Mouse (Mus musculus) liver, embryonic 12.5 days (tissue): ENCODE results near the gene Epsti1. TPM values are rescaled to one million over a fixed set of nuclear protein-coding genes. Genes with fewer than 3 reads are reported as not detected.
"Not testable (repeated sequence)": the region's sequence is repeated elsewhere in the genome, so short reads cannot be mapped to it uniquely, and the experiment has no call there.

ENCODE experiments used
- ATAC-seq: fragments of 200-750 bp; cut with Nextera tagmentation; 2 replicates; pipeline ENCODE4 v1.8.0; 2017; ENCODE audit warnings: moderate number of reproducible peaks, mild to moderate bottlenecking, moderate library complexity
- H3K27ac ChIP-seq: fragments of 300-500 bp; sonication (generic); 2 replicates; pipeline ENCODE4 v1.5.1; 2016; ENCODE audit warnings: mild to moderate bottlenecking
- H3K27me3 ChIP-seq: fragments of 300-500 bp; sonication (generic); replicated peaks from 2 replicates; pipeline ENCODE4 v1.6.1; 2016; ENCODE audit warnings: mild to moderate bottlenecking, moderate library complexity
- H3K36me3 ChIP-seq: fragments of 300-500 bp; sonication (generic); 2 replicates; pipeline ENCODE4 v1.6.1; 2016; ENCODE audit warnings: mild to moderate bottlenecking, moderate library complexity
- H3K4me1 ChIP-seq: fragments of 300-500 bp; sonication (generic); 2 replicates; pipeline ENCODE4 v1.6.1; 2016
- H3K4me2 ChIP-seq: fragments of 300-500 bp; sonication (generic); 2 replicates; pipeline ENCODE4 v1.6.1; 2016; ENCODE audit warnings: mild to moderate bottlenecking, moderate library complexity
- H3K4me3 ChIP-seq: fragments of 300-500 bp; sonication (generic); 2 replicates; pipeline ENCODE4 v1.5.1; 2016; ENCODE audit warnings: mild to moderate bottlenecking, moderate library complexity
- H3K9ac ChIP-seq: fragments of 300-500 bp; sonication (generic); 2 replicates; pipeline ENCODE4 v1.6.1; 2016; ENCODE audit warnings: mild to moderate bottlenecking, moderate library complexity
- H3K9me3 ChIP-seq: fragments of 300-500 bp; sonication (generic); replicated peaks from 2 replicates; pipeline ENCODE4 v1.6.1; 2016; ENCODE audit warnings: mild to moderate bottlenecking, moderate library complexity
- WGBS: fragments of 180-500 bp; shearing (Covaris S2); methylation state at CpG from one replicate; pipeline ENCODE4 v1.1.7; 2016; ENCODE audit not compliant: insufficient replicate concordance; 5-methylcytosine and 5-hydroxymethylcytosine counted together
- polyA plus RNA-seq: library from polyadenylated mRNA; unstranded; fragments of >200 nt; fragmentation: Nextera tagmentation; extraction: Ambion mirVana; gene quantifications from 2 replicates; pipeline ENCODE4 v1.2.1, GENCODE M21; 2016

Gene Epsti1
- polyA plus RNA-seq, result 1.1 and 1.2 TPM in 2 replicates

DNA sequence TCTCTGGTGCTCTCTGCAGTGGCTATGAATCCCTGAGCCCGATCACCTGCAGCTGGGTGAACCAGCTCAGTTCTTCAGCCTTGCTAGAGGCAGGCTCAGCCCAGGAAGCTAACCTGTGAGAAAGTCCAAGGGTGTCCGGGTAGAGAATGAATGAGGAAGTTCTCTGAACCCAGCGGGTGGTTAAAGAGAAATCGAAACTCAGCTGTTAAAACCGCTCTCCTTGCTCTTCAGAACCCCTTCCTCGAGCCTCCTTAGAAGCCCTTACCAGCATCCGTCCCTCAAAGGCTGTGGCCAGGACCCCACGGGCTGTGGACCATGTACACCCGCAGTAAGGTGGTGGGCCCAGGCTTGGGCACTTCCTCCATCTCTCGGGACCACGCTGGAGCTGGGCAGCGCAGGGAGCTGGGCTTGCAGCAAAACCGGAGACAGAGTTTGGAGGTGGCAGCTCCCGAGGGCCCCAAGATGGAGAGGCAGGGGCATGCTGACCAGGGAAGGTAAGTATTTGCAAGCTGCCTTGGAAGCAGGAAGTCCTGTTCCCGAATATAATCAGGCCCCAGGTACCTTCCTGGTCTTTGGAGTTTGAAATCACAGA lies at the start of gene Epsti1:
TSS of gene Epsti1 (plus strand) at position 69 of the 592 bp plus-strand sequence.
- 26% methylated on average over 15 of the region's 15 CpGs for WGBS
- no peaks in the 10 kb centered on the region for H3K9me3 ChIP-seq
- H3K4me1 ChIP-seq, result no peaks in the 10 kb centered on the region
- no peak for ATAC-seq
- no peak within 1 kb of the TSS for H3K9ac ChIP-seq
- H3K36me3 ChIP-seq, result no peaks in the 10 kb centered on the region
- H3K4me2 ChIP-seq, result peak within 1 kb of the TSS; percentile 45
- H3K27me3 ChIP-seq, result no peaks in the 10 kb centered on the region
- no peak within 1 kb of the TSS for H3K27ac ChIP-seq
- H3K4me3 ChIP-seq, result peak within 1 kb of the TSS; percentile 37

DNA sequence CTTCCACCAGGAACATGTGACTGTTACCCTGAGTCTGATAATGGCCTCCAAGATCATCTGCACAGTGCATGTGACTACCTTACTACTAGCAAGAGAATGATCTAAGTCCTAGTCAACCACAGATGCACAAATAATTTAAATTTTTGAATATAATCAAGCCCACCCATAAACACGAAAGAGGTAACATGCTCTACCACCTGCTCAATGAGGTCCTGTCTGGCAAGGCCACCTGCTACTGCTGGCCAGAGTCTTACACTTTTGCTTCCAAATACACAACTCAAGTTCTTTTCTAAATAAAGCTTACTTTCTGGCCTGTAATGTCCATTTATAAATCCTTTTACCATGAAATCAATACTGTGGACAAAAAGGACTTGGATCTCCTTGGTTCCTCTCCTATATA lies 44.1 kb upstream of the Epsti1 start:
- no peak overlapping the region for H3K4me3 ChIP-seq
- no peak for ATAC-seq
- WGBS, result 64% methylated on average over 1 of the region's 1 CpGs
- peaks cover 6% of the 10 kb centered on the region; the same call in 1 of the 2 replicates for H3K36me3 ChIP-seq
- H3K27me3 ChIP-seq, result no peaks in the 10 kb centered on the region
- H3K4me1 ChIP-seq, result peaks cover 3% of the 10 kb centered on the region; the same call in 1 of the 2 replicates
- no peaks in the 10 kb centered on the region for H3K9me3 ChIP-seq
- H3K9ac ChIP-seq, result no peak overlapping the region
- no peak overlapping the region for H3K27ac ChIP-seq
- no peak overlapping the region for H3K4me2 ChIP-seq

DNA sequence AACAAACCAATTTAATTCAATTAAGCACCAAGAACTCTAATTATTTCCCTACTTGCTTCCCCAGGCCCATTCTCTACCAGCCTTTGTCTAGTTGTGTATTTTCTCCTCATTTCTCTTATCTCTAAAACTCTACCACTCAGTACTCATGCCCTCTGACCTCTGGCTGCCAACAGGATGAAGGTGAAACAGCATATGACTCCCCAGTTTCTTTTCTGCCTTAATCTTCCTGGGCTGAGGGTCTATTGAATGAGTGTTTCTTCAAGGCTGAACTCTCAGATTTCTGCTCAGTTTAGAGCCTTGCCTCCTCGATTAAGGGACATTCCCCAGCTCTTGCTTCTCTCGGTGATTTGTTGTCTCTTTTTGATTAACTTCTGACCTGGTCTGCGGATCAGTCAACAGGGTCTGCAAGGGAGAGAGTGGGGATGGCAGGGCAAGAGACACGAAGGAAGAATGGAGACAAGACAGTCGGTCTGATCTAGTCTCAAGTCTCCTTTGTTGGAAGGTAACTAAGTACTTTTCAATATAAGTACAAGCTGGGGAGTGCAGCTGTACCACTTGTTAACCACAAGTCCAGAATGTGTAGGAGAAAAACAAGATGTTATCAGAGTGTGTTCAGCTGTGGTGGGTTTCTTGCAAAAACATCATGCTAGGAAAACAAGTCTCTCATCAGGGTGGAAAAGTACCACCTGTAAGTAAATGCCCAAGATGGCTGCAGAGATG lies 43.0 kb upstream of the Epsti1 start:
- H3K9ac ChIP-seq, result no peak overlapping the region
- no peaks in the 10 kb centered on the region for H3K27me3 ChIP-seq
- WGBS, result 47% methylated on average over 5 of the region's 5 CpGs
- no peak overlapping the region for H3K4me2 ChIP-seq
- H3K27ac ChIP-seq, result no peak overlapping the region
- 0 out of 2 replicates have a peak, but pooled peaks cover 3% of the 10 kb centered on the region for H3K36me3 ChIP-seq
- no peaks in the 10 kb centered on the region for H3K9me3 ChIP-seq
- no peak for ATAC-seq
- no peak overlapping the region for H3K4me3 ChIP-seq
- peaks cover 3% of the 10 kb centered on the region; the same call in 1 of the 2 replicates for H3K4me1 ChIP-seq

DNA sequence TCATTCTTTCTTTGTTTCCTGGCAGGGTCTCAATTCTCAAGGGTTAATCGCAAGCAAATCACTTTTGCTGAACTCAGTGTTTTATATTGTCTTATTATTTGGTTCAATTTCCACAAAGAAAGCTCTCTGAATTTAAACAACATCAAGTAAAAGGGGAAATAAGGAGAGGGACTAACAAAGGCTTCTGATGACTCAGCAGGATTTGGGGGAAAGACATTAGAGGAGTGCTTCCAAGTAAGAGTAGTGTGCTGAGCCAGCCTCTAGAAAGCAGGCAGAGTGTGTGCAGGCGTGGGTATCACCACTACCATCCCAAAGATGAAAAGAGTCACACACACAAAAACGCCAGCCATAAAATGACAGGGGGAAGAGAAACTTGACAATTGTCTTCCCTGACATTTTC lies 40.0 kb upstream of the Epsti1 start:
- Histone ChIP-seq H3K4me1 (peaks cover 3% of the 10 kb centered on the region; the same call in 1 of the 2 replicates), H3K4me3 (no peak overlapping the region), H3K27me3 (no peaks in the 10 kb centered on the region), H3K9ac (no peak overlapping the region), H3K36me3 (no peaks in the 10 kb centered on the region), H3K4me2 (no peak overlapping the region), H3K27ac (no peak overlapping the region), H3K9me3 (no peaks in the 10 kb centered on the region)
- 61% methylated on average over 3 of the region's 3 CpGs for WGBS
- ATAC-seq, result no peak

DNA sequence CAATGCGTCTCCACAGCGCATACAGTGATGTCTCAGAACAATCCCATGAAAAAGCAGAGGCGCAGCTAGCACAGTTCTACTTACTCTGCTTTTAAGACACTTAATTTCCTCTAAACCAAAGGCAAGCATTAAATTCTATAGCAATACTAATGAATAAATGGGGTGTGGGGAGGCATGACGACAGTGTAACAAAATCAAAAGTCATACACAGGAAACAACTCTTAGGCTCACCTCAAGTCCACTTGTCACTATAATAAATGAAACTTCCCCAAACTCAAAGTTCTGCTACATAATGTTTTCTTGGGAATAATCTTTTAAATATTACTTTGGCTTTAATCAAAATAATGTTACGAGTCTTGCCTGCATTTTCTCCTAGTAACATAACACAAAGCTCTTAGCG lies 39.5 kb upstream of the Epsti1 start:
- H3K27ac ChIP-seq, result no peak overlapping the region
- WGBS, result 78% methylated on average over 6 of the region's 6 CpGs
- ATAC-seq, result no peak

DNA sequence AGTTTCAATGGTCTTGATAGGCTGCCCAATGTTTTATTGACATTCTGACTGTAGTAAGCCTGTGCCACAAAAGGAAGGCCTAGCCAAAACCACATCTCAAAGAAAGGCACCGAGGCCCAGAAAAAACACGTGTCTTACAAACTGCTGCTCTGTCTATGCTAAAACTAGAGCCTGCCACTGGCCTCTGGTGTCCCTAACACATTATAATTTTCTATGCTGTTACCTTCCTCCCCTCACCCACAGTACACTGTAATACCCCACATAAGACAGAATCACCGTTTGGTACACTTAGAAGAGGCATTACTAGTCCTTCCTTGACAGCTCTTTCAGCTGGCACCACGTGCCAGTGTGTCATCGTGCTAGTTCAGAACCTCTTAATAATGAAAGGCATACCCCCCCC lies 36.4 kb upstream of the Epsti1 start:
- H3K4me3 ChIP-seq, result no peak overlapping the region
- no peaks in the 10 kb centered on the region for H3K9me3 ChIP-seq
- H3K4me1 ChIP-seq, result no peaks in the 10 kb centered on the region
- H3K36me3 ChIP-seq, result no peaks in the 10 kb centered on the region
- no peak overlapping the region for H3K9ac ChIP-seq
- ATAC-seq, result no peak
- 78% methylated on average over 5 of the region's 5 CpGs for WGBS
- no peak overlapping the region for H3K27ac ChIP-seq
- H3K4me2 ChIP-seq, result no peak overlapping the region
- no peaks in the 10 kb centered on the region for H3K27me3 ChIP-seq

More for the DNA sequence above, 39.5 kb upstream of the Epsti1 start:
- H3K4me2 ChIP-seq, result no peak overlapping the region
- peaks cover 3% of the 10 kb centered on the region; the same call in 1 of the 2 replicates for H3K4me1 ChIP-seq
- no peaks in the 10 kb centered on the region for H3K36me3 ChIP-seq
- no peaks in the 10 kb centered on the region for H3K27me3 ChIP-seq
- H3K4me3 ChIP-seq, result no peak overlapping the region
- H3K9me3 ChIP-seq, result no peaks in the 10 kb centered on the region
- H3K9ac ChIP-seq, result no peak overlapping the region

DNA sequence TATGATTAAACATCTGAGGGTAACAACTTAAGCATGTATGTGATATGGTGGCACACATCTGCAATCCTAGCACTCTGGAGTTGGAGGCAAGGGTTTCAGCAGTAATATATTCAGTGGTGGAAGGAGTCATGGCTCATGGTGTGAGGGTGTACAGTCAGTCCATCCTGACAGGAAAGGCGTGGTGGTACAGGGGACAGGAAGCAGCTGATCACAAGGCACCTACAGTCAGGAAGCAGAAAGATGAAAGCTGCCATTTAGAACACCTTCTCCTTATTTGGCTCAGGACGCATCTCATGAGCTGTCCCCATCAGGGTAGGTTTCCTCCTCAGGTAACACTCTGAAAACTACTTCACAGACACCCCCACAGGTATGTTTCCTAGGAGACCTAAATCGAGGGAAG lies 33.1 kb upstream of the Epsti1 start:
- 67% methylated on average over 3 of the region's 3 CpGs for WGBS
- H3K4me2 ChIP-seq, result no peak overlapping the region
- ATAC-seq, result no peak

DNA sequence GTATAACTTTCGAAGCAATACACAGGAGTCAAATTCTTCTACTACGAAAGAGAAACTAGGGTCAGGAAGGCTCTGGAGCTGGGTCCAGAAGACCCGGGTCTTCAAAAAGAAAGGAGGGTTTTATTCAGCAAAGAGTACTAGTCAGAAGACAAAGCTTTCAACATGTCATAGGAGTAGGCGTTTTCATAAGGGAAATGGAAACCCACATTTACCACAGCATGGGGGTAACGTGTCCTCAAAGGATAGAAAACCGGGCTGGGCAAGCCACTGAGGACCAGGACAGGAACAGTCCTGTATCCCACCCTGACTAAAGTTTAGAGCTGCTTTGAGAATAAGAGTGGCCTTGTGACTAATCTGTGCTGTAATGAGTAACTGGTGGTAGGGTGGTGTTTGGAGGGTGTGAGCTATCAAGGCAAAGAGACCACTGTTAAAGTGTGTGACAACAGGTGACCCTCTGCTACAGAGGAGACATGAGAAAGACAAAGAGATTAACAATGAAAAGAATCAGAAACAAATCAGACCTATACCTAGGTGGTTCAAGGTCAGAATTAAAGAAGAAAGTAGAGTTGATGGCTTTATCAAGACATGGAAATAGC lies 32.6 kb upstream of the Epsti1 start:
- Histone ChIP-seq H3K4me1 (peaks cover 7% of the 10 kb centered on the region), H3K9ac (no peak overlapping the region), H3K9me3 (no peaks in the 10 kb centered on the region), H3K36me3 (no peaks in the 10 kb centered on the region), H3K4me3 (no peak overlapping the region), H3K27ac (no peak overlapping the region), H3K27me3 (no peaks in the 10 kb centered on the region), H3K4me2 (no peak overlapping the region)
- 59% methylated on average over 6 of the region's 6 CpGs for WGBS
- no peak for ATAC-seq

More for the DNA sequence above, 33.1 kb upstream of the Epsti1 start:
- Histone ChIP-seq H3K9me3 (no peaks in the 10 kb centered on the region), H3K9ac (no peak overlapping the region), H3K27ac (no peak overlapping the region), H3K27me3 (no peaks in the 10 kb centered on the region), H3K36me3 (no peaks in the 10 kb centered on the region), H3K4me3 (no peak overlapping the region), H3K4me1 (peaks cover 7% of the 10 kb centered on the region)

DNA sequence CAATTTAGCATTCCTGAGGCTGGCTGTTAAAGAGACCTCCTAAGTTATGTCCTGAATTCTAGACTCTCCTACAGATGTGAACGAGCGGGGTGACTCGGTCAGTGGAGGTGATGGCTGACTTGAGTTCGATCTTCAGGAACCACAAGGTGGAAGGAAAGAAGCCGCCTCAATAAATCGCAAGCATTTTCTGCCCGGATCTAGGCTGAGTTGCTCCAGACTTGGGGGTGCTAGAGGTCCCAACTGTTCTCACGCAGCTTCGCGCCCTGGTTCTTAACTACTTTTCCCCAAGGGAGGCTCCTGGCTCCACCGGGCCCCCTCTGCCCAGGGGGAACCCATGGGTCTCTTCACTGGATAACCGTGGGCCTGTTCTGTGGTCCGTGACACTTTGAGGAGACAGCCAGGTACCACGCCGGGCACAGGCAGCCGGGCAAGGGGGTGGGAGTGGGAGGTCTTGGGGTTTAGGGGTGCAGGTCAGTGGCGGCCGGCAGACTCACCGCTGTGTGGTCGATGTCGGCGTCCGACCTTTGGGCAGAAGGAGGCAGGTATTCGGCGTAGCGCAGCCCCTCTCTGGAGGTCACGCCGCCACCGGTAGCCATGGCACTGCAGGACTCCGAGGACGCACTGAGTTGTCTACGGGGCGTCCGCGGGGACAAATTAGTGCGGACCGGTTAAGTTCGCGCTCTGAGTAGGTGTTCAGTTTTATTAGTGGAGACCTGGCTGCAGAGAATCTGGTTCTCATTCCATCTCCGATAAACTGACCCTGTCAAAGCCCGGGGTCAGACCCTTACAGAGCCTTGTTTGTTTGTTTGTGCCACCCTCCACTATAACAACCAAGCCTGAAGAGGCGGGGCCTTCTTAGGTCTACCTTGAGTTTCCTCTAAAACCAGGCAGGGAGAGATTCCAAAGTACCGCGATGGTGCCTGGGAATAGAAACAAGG lies 29.5 kb upstream of the Epsti1 start, which contains the start of gene Dnajc15:
TSS of gene Dnajc15 (minus strand) at position 822 of the 938 bp plus-strand sequence.
- no peaks in the 10 kb centered on the region for H3K36me3 ChIP-seq
- no peaks in the 10 kb centered on the region for H3K9me3 ChIP-seq
- H3K27me3 ChIP-seq, result no peaks in the 10 kb centered on the region
- ATAC-seq, result peak; percentile 91
- peak within 1 kb of the TSS; percentile 76 for H3K4me3 ChIP-seq
- peak within 1 kb of the TSS; percentile 79 for H3K9ac ChIP-seq
- H3K4me1 ChIP-seq, result peaks cover 7% of the 10 kb centered on the region
- peak within 1 kb of the TSS; percentile 48; the same call in 1 of the 2 replicates for H3K27ac ChIP-seq
- 2% methylated on average over 44 of the region's 44 CpGs for WGBS
- peak within 1 kb of the TSS; percentile 78 for H3K4me2 ChIP-seq

DNA sequence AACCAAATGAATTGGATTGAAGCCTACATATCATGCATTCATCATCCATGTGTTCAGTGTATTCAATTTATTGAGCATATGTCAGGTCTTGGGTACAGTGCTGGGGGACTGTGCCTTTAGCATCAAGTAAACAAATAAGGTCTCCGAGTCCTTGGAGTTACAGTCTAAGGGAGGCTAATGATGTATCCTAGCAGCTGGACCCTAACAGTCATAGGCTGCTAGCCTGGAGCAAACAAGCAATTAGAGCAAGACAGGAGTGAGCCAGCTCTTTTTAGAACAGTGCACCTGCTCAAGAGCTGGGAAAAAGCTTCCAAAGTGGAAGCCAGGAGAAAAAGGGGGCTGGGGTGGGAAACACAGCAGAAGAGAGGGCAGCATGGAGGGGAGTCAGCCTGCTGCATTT lies 27.8 kb upstream of the Epsti1 start:
- WGBS, result 76% methylated on average over 1 of the region's 1 CpGs
- ATAC-seq, result no peak
- Histone ChIP-seq H3K9me3 (no peaks in the 10 kb centered on the region), H3K4me2 (no peak overlapping the region), H3K27ac (no peak overlapping the region), H3K4me3 (no peak overlapping the region), H3K4me1 (peaks cover 7% of the 10 kb centered on the region), H3K27me3 (no peaks in the 10 kb centered on the region), H3K36me3 (no peaks in the 10 kb centered on the region), H3K9ac (no peak overlapping the region)

DNA sequence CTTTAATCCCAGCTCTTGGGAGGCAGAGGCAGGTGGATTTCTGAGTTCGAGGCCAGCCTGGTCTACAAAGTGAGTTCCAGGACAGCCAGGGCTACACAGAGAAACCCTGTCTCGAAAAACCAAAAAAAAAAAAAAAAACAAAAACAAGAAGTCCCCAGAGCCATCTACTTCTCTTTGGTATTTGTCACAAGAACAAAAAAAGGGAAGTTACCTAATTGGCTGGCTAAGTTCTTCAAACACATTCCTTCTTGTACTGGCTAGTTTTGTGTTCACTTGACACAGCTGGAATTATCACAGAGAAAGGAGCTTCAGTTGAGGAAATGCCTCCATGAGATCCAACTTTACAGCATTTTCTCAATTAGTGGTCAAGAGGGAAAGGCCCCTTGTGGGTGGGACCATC lies 26.2 kb upstream of the Epsti1 start:
- WGBS, result 36% methylated on average over 2 of the region's 2 CpGs
- H3K4me3 ChIP-seq, H3K4me2 ChIP-seq, H3K27ac ChIP-seq, H3K4me1 ChIP-seq, H3K36me3 ChIP-seq, H3K9me3 ChIP-seq, ATAC-seq, H3K9ac ChIP-seq, H3K27me3 ChIP-seq: not testable (repeated sequence)
